Mouse (Mus musculus) heart, adult 2 months (tissue): ENCODE data around the gene Itgb2l.

ENCODE experiments used
- CTCF ChIP-seq: fragments of 200-600 bp; IDR thresholded peaks from 2 replicates; pipeline ENCODE4 v1.8.1; 2022; ENCODE audit warnings: antibody characterized with exemption, mild to moderate bottlenecking, moderate library complexity
- EP300 ChIP-seq: fragments of 200-500 bp; IDR thresholded peaks from 2 replicates; pipeline ENCODE4 v1.6.1; 2011; ENCODE audit warnings: low read depth, low read length, control low read depth; ENCODE audit not compliant: insufficient read depth
- POLR2A ChIP-seq: fragments of 200-500 bp; IDR thresholded peaks from 2 replicates; pipeline ENCODE4 v1.6.1; 2011; ENCODE audit warnings: mild to moderate bottlenecking, low read depth, low read length, control low read depth; ENCODE audit not compliant: insufficient read depth

- no peak for TF ChIP-seq CTCF
- TF ChIP-seq POLR2A: no peak
- no peak for TF ChIP-seq EP300
Observed at GRCm38 (mm10) chr16:96372752-96373118, 70.7 kb downstream of the Itgb2l start.
